Mouse (Mus musculus): ENCODE results near the gene Wdr82. TPM values are rescaled to one million over a fixed set of nuclear protein-coding genes. Genes with fewer than 3 reads are reported as not detected.

The Wdr82 gene
- polyA plus RNA-seq, 1 experiment = 17.7 TPM

- TF ChIP-seq CTCF (IDR thresholded peaks at IDR 0.05; ENCODE audit: control insufficient read depth, insufficient read depth, low read length) (no peak), POLR2A (IDR thresholded peaks at IDR 0.05; ENCODE audit: borderline replicate concordance, control insufficient read depth, low read depth, low read length) (peak; percentile 80; the same call in 1 of the 2 replicates)
- Histone ChIP-seq H3K4me3 (replicated peaks; ENCODE audit: control insufficient read depth, low read depth, low read length) (peak within 1 kb of the TSS; percentile 99), H3K27ac (ENCODE audit: control insufficient read depth, insufficient read depth, low read depth, low read length, poor library complexity) (peak within 1 kb of the TSS; percentile 80), H3K4me1 (ENCODE audit: control insufficient read depth, insufficient read depth, low read length) (peaks cover 2% of the 10 kb centered on the region; the same call in 1 of the 2 replicates)
- under 1% methylated on average over 61 of the region's 61 CpGs for WGBS
These were observed 32.3 kb downstream of the Wdr82 start, which contains the start of gene Twf2 for GRCm38 (mm10) chr9:106202819-106203636. Gene Twf2 (plus strand): TSS chr9:106203108.

- 6% methylated on average over 7 of the region's 7 CpGs for WGBS
- H3K27ac ChIP-seq (ENCODE audit: control insufficient read depth, insufficient read depth, low read depth, low read length, poor library complexity) = peak overlapping the region; percentile 74
- H3K4me3 ChIP-seq (replicated peaks; ENCODE audit: control insufficient read depth, low read depth, low read length) = peak overlapping the region; percentile 99
- no peak for TF ChIP-seq POLR2A (IDR thresholded peaks at IDR 0.05; ENCODE audit: borderline replicate concordance, control insufficient read depth, low read depth, low read length)
- TF ChIP-seq CTCF (IDR thresholded peaks at IDR 0.05; ENCODE audit: control insufficient read depth, insufficient read depth, low read length) = no peak
- peaks cover 2% of the 10 kb centered on the region; the same call in 1 of the 2 replicates for H3K4me1 ChIP-seq (ENCODE audit: control insufficient read depth, insufficient read depth, low read length)
These were observed 33.5 kb downstream of the Wdr82 start for GRCm38 (mm10) chr9:106203990-106204851.

- TF ChIP-seq POLR2A (IDR thresholded peaks at IDR 0.05; ENCODE audit: borderline replicate concordance, control insufficient read depth, low read depth, low read length) (no peak), CTCF (IDR thresholded peaks at IDR 0.05; ENCODE audit: control insufficient read depth, insufficient read depth, low read length) (no peak)
- WGBS = 79% methylated on average over 7 of the region's 7 CpGs
- peaks cover 2% of the 10 kb centered on the region; the same call in 1 of the 2 replicates for H3K4me1 ChIP-seq (ENCODE audit: control insufficient read depth, insufficient read depth, low read length)
- no peak overlapping the region for H3K27ac ChIP-seq (ENCODE audit: control insufficient read depth, insufficient read depth, low read depth, low read length, poor library complexity)
- H3K4me3 ChIP-seq (replicated peaks; ENCODE audit: control insufficient read depth, low read depth, low read length) = no peak overlapping the region
These were observed 35.1 kb downstream of the Wdr82 start for GRCm38 (mm10) chr9:106205713-106206290.

- Histone ChIP-seq H3K4me3 (replicated peaks; ENCODE audit: control insufficient read depth, low read depth, low read length) (no peak overlapping the region), H3K4me1 (ENCODE audit: control insufficient read depth, insufficient read depth, low read length) (peaks cover 2% of the 10 kb centered on the region; the same call in 1 of the 2 replicates), H3K27ac (ENCODE audit: control insufficient read depth, insufficient read depth, low read depth, low read length, poor library complexity) (no peak overlapping the region)
- 75% methylated on average over 2 of the region's 2 CpGs for WGBS
- TF ChIP-seq POLR2A (IDR thresholded peaks at IDR 0.05; ENCODE audit: borderline replicate concordance, control insufficient read depth, low read depth, low read length) (no peak), CTCF (IDR thresholded peaks at IDR 0.05; ENCODE audit: control insufficient read depth, insufficient read depth, low read length) (no peak)
These were observed 35.8 kb downstream of the Wdr82 start for GRCm38 (mm10) chr9:106206515-106206914.

- Histone ChIP-seq H3K4me3 (replicated peaks; ENCODE audit: control insufficient read depth, low read depth, low read length) (no peak overlapping the region), H3K27ac (ENCODE audit: control insufficient read depth, insufficient read depth, low read depth, low read length, poor library complexity) (no peak overlapping the region), H3K4me1 (ENCODE audit: control insufficient read depth, insufficient read depth, low read length) (peaks cover 2% of the 10 kb centered on the region)
- 78% methylated on average over 5 of the region's 5 CpGs for WGBS
- TF ChIP-seq POLR2A (IDR thresholded peaks at IDR 0.05; ENCODE audit: borderline replicate concordance, control insufficient read depth, low read depth, low read length) (no peak), CTCF (IDR thresholded peaks at IDR 0.05; ENCODE audit: control insufficient read depth, insufficient read depth, low read length) (no peak)
These were observed 37.5 kb downstream of the Wdr82 start for GRCm38 (mm10) chr9:106208181-106208580.

GRCm38 (mm10) chr9:106209954-106210353 lies 39.2 kb downstream of the Wdr82 start:
- H3K4me1 ChIP-seq (ENCODE audit: control insufficient read depth, insufficient read depth, low read length) = peaks cover 2% of the 10 kb centered on the region
- TF ChIP-seq CTCF (IDR thresholded peaks at IDR 0.05; ENCODE audit: control insufficient read depth, insufficient read depth, low read length) (no peak), POLR2A (IDR thresholded peaks at IDR 0.05; ENCODE audit: borderline replicate concordance, control insufficient read depth, low read depth, low read length) (no peak)
- no peak overlapping the region for H3K4me3 ChIP-seq (replicated peaks; ENCODE audit: control insufficient read depth, low read depth, low read length)
- 41% methylated on average over 4 of the region's 4 CpGs for WGBS
- no peak overlapping the region for H3K27ac ChIP-seq (ENCODE audit: control insufficient read depth, insufficient read depth, low read depth, low read length, poor library complexity)

- no peak for TF ChIP-seq CTCF (IDR thresholded peaks at IDR 0.05; ENCODE audit: control insufficient read depth, insufficient read depth, low read length)
- no peak for TF ChIP-seq POLR2A (IDR thresholded peaks at IDR 0.05; ENCODE audit: borderline replicate concordance, control insufficient read depth, low read depth, low read length)
- Histone ChIP-seq H3K27ac (ENCODE audit: control insufficient read depth, insufficient read depth, low read depth, low read length, poor library complexity) (no peak overlapping the region), H3K4me3 (replicated peaks; ENCODE audit: control insufficient read depth, low read depth, low read length) (no peak overlapping the region), H3K4me1 (ENCODE audit: control insufficient read depth, insufficient read depth, low read length) (no peaks in the 10 kb centered on the region; the same call in none of the 2 replicates)
- WGBS = 74% methylated on average over 9 of the region's 9 CpGs
These were observed 40.3 kb downstream of the Wdr82 start for GRCm38 (mm10) chr9:106210853-106211609.

All from bone marrow, adult 2 months (tissue).